Mouse (Mus musculus): ENCODE measurements around the gene Zfp536. TPM values are rescaled to one million over a fixed set of nuclear protein-coding genes. Genes with fewer than 3 reads are reported as not detected.
A peak's percentile ranks its signal among the peaks of the same experiment; 100 is the strongest.

Gene Zfp536
- total RNA-seq, 4 experiments from 2014 or later, result 0.31 to 0.70 (median 0.50) TPM

GRCm38 (mm10) chr7:37689561-37690305, 83.7 kb downstream of the Zfp536 start:
- no peak for DNase-seq (ENCODE audit: low spot score in 2 of 2)

GRCm38 (mm10) chr7:37689107-37689511, 84.3 kb downstream of the Zfp536 start:
- no peak for DNase-seq (ENCODE audit: low spot score in 2 of 2)

- no peak for DNase-seq (ENCODE audit: low spot score in 2 of 2)
Measured at GRCm38 (mm10) chr7:37686366-37686765, 87.1 kb downstream of the Zfp536 start.

GRCm38 (mm10) chr7:37685247-37685646, 88.2 kb downstream of the Zfp536 start:
- no peak for DNase-seq (ENCODE audit: low spot score in 2 of 2)

GRCm38 (mm10) chr7:37681335-37681734, 92.1 kb downstream of the Zfp536 start:
- DNase-seq (ENCODE audit: low spot score in 2 of 2), result no peak

- no peak for DNase-seq (ENCODE audit: low spot score in 2 of 2)
Measured at GRCm38 (mm10) chr7:37663676-37664365, 109.6 kb downstream of the Zfp536 start.

GRCm38 (mm10) chr7:37648671-37649070, 124.8 kb downstream of the Zfp536 start:
- no peak for DNase-seq (ENCODE audit: low spot score in 2 of 2)

GRCm38 (mm10) chr7:37647917-37648615, 125.4 kb downstream of the Zfp536 start:
- no peak for DNase-seq (ENCODE audit: low spot score in 2 of 2)

GRCm38 (mm10) chr7:37639740-37640397, 133.6 kb downstream of the Zfp536 start:
- DNase-seq (ENCODE audit: low spot score in 2 of 2), result no peak

GRCm38 (mm10) chr7:37634812-37635211, 138.6 kb downstream of the Zfp536 start:
- no peak for DNase-seq (ENCODE audit: low spot score in 2 of 2)

GRCm38 (mm10) chr7:37630410-37630809, 143.0 kb downstream of the Zfp536 start:
- no peak for DNase-seq (ENCODE audit: low spot score in 2 of 2)

GRCm38 (mm10) chr7:37627897-37628510, 145.4 kb downstream of the Zfp536 start:
- DNase-seq (ENCODE audit: low spot score in 2 of 2), result no peak

- DNase-seq (ENCODE audit: low spot score in 2 of 2), result no peak
Measured at GRCm38 (mm10) chr7:37625758-37626157, 147.7 kb downstream of the Zfp536 start.

- DNase-seq (ENCODE audit: low spot score in 2 of 2), result no peak
Measured at GRCm38 (mm10) chr7:37624759-37625340, 148.6 kb downstream of the Zfp536 start.

- DNase-seq (ENCODE audit: low spot score in 2 of 2), result peak; percentile 37 to 50
Measured at GRCm38 (mm10) chr7:37623903-37624758, 149.3 kb downstream of the Zfp536 start.

- DNase-seq (ENCODE audit: low spot score in 2 of 2), result no peak
Measured at GRCm38 (mm10) chr7:37619254-37619653, 154.2 kb downstream of the Zfp536 start.

- no peak for DNase-seq (ENCODE audit: low spot score in 2 of 2)
Measured at GRCm38 (mm10) chr7:37617880-37618279, 155.6 kb downstream of the Zfp536 start.

- DNase-seq (ENCODE audit: low spot score in 2 of 2), result no peak
Measured at GRCm38 (mm10) chr7:37615932-37616331, 157.5 kb downstream of the Zfp536 start.

GRCm38 (mm10) chr7:37614381-37614780, 159.1 kb downstream of the Zfp536 start:
- DNase-seq (ENCODE audit: low spot score in 2 of 2), result no peak

- DNase-seq (ENCODE audit: low spot score in 2 of 2), result no peak
Measured at GRCm38 (mm10) chr7:37608556-37608955, 164.9 kb downstream of the Zfp536 start.

Measured in gastrocnemius, adult 8-10 months (tissue).